Mouse (Mus musculus) lung, adult 18-20 months (tissue): ENCODE results near the gene Arid1b.

ENCODE experiments used
- DNase-seq, 2 experiments: peaks; one replicate each; pipeline ENCODE4 v3.0.0; 2022; ENCODE audit warnings: mixed read lengths in 2 of 2

The Arid1b gene

DNA sequence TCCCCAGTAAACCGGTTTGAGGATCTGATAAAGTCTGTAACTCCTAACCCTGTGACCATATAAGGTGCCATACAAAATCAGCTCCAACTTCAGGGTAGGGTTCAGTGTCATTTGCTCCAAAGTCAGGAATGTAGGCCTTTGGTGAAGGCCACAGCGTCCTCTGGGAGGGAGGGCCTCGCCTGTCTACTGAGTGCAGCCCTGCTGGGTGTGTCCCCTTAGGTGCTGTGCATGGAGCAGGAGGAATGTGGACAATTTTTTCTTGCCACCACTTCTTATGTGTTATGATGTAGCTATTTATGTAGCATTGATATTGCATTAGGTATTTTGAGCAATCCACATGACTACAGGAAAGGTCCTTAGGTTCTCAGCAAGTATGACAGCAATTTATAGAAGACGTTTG lies 124.0 kb downstream of the Arid1b start:
- no peak for DNase-seq

DNA sequence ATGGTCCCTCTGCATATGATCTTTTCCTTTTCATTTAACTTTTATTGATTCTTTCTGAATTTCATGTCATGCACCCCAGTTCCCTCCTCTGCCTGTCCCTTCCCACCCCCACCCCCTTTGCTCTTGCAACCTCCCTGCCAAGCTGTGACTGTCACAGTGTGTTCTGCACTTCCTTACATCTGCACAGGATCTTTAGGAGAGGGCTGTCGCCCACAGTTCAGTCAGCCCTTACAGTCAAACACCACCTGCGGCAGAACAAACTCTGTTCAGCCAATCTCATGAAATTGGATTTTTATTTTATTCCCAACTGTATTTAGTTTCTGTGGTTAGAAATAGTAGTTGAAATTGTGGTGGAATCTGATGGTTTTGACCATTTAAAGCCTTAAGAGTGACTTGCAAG lies 130.5 kb downstream of the Arid1b start:
- no peak for DNase-seq

DNA sequence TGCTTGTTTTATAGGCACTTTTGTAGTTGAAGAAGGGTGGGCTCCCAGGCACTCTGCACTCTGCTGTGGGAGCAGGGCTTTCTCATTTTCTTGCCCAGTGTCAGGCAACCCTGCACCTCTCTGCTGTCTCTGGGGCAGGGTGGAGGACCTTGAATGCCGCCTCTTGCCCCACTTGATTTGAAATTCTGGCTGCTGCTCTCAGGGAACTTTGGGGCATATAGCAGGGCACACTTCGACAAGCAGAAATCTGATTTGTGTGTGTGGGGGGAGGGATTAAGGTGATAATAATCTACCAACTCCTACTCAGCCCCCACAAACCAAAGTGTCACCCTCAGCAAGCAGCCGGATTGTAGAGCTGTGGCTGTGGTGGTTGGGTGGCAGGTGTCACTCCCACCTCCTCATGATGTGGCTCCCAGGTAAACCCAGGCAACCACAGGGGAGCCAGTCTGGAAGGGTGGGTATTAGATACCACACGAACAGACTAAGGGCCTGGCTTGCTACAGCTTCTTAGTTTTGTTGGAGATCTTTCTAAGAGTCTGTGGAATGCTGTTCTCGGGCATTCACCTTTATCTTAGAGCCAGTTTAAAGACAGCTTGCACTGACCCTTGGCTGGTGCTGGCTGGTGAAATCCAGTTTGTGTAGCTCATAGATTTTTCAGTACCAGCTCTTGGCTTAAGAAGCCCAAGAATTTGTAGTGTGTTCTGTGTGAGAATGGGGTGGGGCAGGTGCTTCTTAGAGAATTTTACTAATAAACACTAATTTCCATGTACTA lies 131.1 kb downstream of the Arid1b start:
- peak in 1 of 2 experiments; percentile 36 for DNase-seq

DNA sequence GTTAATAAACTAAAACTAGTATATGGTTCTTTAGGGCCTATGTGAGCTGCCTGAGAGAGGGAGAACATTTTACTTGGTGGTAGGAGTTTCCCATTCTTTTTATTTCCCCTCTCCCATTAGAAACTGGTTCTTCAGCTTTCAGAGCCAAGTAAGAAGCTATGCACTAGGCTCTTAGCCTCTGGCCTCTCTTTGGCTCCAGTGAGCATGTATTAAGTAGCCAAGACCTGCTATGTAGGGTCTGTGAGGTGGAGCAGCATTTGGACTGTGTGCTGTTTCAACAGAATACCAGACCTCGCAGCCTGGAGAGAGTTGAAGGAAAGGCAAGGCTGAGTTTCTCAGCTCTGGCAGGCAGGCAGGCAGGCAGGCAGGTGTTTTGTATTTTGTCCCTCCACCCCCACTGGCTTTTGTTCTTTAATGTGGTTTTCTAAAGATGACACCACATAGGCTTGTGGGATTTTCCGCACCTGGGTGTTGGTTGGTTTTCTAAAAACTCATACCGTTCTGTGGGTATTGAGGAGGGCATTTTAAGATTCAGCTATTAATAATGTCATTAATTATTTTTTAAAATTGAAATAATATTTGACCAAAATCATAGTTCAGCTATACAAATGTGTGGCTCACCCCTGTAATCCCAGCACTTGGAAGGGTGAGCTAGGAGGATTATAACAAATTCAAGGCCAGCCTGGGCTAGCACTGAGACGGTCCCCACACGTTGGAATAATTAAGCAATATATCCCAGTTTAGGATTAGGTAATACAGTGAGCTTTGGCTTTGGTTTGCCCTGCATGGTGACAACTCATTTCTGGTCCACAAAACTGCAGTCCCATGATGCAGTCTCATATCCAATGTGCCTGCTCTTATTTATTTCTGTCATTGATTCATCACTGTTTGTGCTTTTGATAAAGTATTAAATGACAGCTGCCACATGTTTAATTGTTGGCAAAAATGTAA lies 132.0 kb downstream of the Arid1b start:
- peak; percentile 61 to 79 for DNase-seq

DNA sequence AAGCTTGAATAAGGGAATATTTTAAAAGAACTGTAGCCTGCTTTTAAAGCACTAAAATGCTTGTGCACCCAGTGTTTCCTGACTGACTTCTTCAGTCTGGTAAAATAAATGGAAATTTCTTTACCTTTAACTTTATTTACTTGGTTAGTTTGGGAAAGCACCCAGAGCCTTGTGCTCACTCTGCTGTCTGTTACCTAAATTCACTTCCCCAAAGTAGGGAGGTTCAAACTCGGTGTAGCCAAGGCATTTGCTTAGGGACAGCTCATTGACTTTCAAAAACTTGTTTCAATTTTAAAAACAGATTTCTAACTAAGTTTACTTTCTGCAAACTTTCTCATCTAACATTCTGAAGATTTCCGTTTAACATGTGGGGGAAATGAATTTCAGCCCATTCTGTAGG lies 135.5 kb downstream of the Arid1b start:
- DNase-seq = no peak

DNA sequence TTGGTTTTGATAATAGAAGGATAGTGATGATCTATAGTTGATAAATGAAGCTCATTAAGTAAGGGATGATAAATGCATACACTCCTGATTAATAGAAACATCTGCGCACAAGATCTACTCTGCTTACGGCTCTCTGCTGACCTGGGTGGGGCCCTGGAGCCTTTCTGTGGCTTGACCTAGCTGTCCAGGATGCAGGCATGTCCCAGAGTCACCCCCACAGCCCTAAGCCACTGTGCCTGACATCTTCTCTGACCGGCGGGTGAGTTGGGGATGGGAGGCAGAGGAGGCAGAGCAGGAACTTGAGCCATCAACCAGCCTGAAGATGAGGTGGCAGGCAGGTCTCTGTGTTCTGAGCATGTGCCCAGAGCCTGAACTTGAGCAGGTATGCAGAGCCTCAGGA lies 136.0 kb downstream of the Arid1b start:
- no peak for DNase-seq

DNA sequence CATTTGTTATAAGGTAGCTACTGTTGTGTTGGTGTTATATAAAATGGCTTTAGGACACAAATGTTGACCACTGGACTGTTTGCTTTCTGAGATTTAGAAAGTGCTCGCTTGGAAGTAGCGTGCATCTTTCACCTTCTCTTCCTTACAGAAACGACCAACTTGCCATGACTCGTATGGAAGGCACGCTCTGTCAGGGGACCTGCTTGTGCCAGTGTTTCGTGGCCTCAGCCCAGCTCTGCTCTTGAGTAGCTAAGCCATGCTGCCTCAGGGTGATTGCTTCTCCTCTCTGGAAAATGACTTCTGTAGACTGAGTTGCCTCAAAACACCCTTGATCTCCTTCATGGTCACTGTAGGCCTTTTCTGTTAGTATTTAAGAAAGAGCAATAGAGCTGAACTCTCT lies 137.6 kb downstream of the Arid1b start:
- DNase-seq = no peak

DNA sequence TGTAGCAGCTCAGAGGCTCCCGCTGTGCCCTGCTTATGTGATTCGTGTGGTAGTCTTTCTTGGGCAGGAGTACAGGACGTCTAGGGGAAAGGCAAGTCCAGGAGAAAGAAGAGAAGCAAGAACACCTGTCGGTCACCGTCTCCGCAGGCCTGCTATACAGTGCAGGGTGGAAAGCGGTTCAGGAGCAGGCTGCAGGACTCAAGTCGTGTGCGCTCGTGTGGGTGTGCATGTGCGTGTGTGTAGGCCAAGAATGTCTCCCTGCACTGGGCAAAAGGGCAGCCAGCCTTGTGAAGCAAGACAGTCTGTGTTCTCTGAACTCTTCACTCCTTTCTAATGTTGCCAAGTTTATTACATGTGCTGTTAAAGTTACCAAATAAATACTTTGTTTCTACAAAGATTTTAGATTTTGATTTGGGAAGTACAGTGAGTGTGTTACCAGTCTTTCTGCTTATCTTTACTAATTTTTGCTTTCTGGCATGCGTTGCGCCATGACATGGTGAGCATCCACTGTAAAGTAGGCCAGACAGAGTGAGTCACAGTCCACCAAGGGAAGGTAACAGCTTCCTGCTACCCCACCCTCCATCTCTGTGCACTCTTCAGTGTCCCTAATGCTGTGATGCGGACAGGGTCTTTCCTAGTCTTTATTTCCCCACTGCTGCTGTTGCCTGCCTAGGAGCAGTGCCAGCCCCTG lies 138.3 kb downstream of the Arid1b start:
- DNase-seq = peak in 1 of 2 experiments; percentile 19

DNA sequence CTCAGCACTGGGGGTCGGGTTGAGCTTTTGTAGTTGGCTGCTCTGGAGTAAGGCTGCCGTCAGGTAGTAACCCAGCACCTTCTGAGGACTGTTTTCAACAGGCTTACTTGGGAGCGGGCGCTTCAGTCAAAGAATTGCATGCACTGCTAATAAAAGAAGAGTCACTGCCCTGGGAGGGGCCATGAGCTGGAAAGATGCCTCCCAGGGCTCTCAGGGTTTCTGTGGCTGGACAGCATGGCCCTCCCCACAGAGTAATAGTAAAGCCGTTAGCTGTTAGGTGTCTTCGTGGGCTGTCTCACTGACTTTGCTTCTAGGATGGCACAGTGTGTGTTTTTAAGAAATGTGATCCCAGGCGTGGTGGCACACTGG lies 138.8 kb downstream of the Arid1b start:
- no peak for DNase-seq

DNA sequence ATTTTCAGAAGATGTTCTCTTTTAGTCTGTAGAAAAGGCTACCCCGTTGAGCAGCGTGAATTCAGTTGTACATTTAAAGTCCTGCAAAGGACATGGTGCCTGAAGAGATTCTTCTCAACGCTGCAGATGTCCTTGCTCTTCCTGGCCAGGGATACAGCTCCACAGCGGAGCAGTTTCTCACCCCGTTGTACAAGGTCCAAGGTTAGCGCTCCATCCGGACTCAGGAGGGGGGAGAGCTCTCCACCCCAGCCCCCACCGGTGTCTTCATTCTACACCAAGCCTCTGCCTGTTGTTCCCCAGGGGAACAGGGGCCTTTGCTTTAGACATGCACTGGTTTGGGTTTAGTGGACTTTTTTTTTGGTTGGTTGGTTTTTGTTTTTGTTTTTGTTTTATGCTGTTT lies 139.7 kb downstream of the Arid1b start:
- no peak for DNase-seq

DNA sequence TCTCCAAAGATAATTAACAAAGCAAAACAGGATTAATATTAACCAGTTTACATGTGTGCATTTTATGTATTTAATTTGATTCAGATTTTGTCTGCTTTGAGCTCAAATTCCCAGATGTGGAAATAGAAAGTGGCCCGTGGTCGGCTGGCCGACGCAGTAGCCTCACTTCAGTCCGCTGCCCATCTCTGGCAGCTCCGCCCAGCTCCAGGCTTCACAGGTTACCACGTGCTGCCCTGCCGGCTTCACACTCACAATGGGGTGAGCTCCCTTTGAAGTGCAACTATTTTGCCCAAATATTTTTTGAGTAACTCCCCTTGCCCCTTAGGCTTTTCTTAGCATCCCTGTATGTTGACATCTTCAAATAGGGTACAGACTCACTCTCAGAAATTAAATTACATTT lies 140.1 kb downstream of the Arid1b start:
- no peak for DNase-seq

DNA sequence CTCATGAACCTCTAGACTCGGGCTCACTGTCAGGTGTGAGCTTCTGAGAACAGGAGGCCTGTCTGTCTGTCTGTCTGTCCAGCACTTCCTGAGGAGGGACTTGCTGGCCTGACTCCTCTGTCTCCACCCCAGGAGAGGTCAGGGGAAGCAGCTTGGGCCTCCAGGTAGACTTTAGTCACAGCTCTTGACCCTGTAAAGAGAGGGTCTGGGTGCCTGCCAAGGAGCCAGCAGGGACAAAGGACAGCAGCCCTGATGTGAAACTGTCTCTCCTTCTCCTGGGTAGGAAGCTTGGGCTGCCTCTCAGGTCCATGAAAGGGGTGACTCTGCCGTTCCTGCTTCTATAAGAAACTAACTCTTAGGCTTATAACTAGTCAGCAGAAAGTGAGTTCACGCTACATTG lies 143.8 kb downstream of the Arid1b start:
- DNase-seq = peak in 1 of 2 experiments; percentile 50

DNA sequence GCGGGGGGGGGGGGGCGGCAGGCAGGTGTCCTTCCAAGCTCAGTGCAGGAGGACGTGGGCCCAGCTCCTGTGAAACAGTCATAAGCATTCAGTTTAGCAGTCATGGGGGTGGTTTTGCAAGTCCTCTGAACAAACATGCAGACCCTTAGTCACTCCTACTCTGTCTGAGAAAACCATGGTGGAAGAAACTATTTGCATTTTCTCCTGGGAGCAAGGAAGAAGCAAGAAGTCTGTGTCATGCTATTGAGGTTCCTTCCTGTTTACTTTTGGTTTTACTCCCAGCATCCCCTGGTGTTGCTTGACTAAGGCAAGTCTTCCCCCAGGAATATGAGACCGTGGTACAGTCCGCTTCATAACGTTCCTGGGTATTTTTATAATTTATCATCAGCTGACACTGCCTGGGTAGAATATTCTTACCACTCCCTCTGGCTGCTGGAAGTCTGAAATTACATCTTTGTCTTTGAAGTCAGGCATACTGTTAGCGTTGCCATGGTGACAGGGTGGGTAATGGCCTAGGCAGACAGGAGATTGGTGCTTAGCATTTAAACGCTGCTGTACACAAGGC lies 144.6 kb downstream of the Arid1b start:
- peak in 1 of 2 experiments; percentile 69 for DNase-seq

DNA sequence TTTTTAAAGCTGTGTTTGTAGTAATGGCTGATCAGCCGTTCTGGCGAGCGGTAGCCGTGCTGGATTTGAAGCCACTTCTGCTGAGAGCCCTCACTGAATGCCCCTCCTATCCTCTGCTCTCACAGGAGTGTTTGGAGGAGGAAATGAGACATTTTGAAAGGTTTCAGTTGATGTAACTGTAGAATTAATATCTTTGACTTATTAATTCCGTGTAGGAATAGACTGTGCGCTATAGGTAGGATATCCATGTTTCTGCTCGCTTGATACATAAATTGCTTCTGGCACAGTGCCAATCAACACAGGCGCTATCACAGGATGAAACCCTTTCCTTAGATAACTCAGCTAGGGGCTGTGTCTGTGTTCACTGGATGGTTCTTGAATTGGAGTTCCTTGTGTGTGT lies 145.4 kb downstream of the Arid1b start:
- peak in 1 of 2 experiments; percentile 38 for DNase-seq

DNA sequence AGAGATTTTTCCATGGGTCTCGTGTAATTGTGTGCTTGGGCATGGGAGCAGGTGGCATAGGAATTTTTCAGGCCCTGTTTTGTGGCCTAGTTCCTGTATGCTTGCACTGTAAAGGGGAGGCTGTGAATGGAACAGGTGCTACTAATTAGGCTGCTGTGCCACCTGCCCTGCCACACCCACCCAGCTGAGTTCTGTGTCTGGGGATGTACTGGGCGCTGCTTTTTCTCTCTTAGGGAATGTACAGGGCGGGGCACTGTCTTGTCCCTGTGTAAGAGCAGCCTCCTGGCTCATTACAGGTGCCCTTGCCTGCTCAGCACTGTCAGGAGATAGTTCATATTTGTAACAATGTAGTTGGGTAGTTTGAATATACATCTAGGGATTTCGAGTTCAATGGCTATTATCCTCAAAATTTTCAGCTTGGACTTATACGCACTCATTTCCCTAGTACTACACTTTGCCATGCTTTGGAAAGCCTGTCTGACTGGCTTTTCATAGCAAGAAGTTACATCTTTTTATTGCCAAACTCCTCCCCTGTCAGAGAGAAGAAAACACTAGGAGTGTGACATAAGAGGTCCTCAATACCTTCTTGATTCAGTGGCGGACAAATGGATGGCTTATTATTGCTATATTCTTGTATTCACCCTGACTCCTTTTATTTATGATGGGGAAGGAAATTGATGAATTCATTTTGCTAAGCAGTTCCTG lies 149.8 kb downstream of the Arid1b start:
- no peak for DNase-seq

DNA sequence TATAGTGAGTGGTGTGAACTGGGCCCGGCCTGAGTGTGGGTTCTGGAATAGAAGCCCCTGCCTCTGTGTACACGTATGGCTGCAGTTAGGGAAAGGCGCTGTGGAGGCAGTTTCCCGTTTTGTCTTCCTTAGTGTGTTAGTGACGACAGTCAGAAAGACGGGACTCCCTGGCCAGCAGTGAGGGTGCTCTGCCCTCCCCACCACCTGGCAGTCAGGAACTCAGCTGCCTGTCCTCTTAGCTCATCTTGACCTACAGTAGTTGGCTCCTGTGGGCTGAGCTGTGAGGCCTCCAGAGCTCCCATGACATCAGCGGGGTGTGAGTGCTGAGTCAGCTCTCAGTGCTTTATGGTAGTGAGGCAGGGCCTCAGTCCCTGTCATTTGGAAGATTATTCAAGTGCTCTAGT lies 156.5 kb downstream of the Arid1b start:
- no peak for DNase-seq

DNA sequence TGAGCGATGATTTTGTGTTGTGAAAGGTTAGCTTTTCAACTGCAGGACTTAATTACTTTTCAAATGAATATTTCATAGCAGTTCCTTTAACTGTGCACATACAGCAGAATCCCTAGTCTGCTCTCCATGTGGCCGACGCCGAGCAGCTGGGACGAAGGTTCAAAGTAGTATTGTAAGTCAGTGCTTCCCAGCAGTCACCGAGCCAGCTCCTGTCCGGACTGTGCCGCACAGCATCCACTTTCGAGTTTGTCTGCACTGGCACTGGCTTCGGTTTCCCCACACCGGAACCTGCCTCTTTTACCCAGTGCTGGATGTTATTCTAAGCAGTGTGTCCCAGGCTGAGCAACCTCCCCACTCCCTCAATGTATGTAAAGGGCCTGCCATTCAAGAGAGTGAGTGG lies 157.7 kb downstream of the Arid1b start:
- no peak for DNase-seq

DNA sequence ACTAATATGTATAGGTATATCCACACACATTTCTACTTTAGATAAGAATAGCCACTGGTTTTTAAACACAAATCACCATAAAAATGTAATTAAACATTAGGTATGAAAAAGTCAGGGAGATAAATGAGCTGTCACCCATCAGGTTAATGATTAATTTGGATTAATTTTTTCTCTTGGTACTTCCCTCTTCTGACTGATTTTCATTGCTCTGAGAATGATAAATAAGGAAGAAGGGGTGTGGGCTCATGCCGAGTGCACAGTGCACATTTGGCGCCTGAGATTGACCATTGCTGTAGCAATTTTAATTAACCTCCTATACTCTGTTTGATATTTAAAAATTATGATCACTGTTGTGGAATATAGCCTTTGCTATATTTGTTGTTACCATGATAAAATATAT lies 159.3 kb downstream of the Arid1b start:
- DNase-seq = no peak

DNA sequence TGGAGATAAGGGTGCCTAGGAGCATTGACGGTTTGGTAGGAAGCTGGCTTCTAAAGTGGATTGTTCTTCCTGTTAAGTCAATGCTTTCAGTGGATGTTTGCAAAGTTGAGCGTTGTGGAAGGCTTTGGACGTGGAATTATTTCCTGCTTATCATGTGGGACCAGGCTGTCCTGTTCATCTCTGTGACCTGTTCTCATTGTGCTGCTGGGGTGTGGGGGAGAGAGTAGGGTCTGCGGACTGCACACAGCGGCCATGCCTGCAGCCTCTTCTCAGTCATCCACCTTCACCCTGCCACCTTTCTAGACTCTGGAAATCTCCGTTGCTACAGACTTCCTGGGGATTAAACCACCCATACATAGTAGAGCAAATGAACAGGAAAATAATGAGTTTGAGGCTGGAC lies 160.2 kb downstream of the Arid1b start:
- no peak for DNase-seq

DNA sequence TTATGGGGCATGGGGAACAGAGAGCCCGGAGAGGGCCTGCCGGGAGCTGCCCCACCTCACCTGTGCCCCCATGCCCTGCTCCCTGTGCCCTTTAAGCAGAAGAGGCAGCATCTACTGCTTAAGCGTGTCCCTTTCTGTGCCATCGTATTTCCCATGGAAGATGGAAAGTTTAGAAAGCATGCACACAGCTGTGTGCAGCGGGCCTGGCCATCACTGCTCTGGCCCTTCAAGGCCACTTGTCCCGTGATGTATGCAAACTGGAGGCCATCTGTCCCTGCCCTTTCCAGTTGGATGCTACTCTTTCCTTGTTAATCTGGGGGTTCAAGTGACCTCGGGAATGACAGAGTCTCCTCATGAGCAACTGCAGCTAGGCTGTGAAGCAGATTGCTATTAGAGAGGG lies 163.5 kb downstream of the Arid1b start:
- DNase-seq = no peak

DNA sequence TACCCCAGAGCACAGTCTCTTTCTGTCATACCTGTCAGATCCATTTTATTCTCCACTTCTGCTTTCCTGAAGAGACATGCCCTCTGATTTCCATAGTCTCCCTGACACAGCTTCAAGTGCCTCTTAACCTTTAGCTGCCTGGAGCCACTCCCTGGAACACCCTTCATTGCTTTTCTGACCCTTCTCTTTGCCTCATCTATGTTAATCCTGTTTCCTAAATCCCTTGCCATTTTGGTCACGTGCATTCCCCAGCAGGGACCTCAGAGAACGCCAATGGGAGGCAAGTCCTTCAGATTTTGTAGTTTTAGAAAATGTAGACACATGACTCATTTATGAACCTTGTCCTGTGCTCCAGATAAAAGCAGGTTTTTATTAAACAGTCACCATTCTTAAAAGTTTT lies 168.4 kb downstream of the Arid1b start:
- DNase-seq = no peak

DNA sequence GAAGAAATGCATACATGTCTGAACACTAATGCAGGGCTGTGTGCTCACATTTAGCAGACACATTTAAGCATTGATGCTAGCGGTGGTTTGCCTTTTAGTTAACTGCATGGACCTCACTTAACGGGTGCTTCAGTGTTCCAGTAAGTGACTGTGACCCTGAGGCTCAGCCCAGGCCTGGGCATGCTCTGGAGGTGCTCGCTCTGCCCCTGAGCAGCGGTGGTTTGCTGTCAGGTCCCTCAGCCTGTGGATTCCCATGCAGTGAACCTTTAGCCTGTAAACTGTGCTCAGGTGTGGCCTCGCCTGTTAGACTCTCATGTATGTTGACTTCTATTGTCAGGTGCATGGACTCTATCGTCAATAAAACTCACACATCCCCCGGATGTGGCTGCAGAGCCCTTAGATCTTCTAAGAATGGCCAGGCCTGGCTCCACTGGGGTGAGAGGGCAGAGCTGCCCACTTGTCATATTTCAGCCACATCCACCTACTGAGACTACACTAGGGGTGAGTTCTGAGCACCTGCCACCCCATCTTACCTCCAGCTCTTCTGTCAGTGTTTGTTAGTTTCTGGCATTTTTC lies 169.2 kb downstream of the Arid1b start:
- DNase-seq = no peak
